Mouse (Mus musculus): ENCODE measurements around the gene Fndc4. TPM values are rescaled to one million over a fixed set of nuclear protein-coding genes. Genes with fewer than 3 reads are reported as not detected.

Gene Fndc4
- polyA plus RNA-seq, 1 experiment from 2014 or later: 98.1 TPM

DNA sequence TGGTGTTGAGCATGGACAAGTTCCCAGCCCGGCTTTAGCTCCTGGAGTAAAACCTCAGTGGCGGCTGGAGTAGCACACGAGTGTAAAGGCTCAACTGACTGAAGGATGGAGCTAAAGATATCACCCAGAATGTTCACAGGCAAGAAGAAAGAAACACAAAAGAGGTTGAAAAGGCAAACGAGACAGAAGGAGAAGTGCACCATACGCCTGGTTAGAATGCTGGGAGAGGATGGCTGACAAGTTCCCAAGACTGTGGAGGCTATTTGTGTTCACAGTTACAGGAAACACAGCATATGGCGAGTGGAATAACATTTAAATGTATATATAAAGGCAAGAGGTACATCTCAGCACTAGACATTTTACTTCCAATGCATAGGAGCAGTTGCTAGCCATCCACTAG, 22.9 kb downstream of the Fndc4 start:
- DNase-seq (ENCODE audit: low spot score) (no peak), ATAC-seq (ENCODE audit: low FRiP score) (no peak)
- Histone ChIP-seq H3K27me3 (ENCODE audit: control insufficient read depth, insufficient read depth, low read length) (no peaks in the 10 kb centered on the region), H3K9me3 (ENCODE audit: control insufficient read depth, low read length) (no peaks in the 10 kb centered on the region), H3K9ac (no peak overlapping the region), H3K4me3 (replicated peaks; ENCODE audit: low read length) (no peak overlapping the region), H3K27ac (no peak overlapping the region), H3K4me1 (replicated peaks; ENCODE audit: control insufficient read depth, insufficient read depth, low read length) (no peaks in the 10 kb centered on the region), H3K4me2 (replicated peaks) (no peak overlapping the region), H3K36me3 (replicated peaks; ENCODE audit: control insufficient read depth, insufficient read depth) (peaks cover 93% of the 10 kb centered on the region)
- WGBS: 89% methylated on average over 6 of the region's 6 CpGs

GRCm38 (mm10) chr5:31267686-31268085, 28.2 kb downstream of the Fndc4 start:
- WGBS: 56% methylated on average over 6 of the region's 6 CpGs
- DNase-seq (ENCODE audit: low spot score) (no peak), ATAC-seq (ENCODE audit: low FRiP score) (no peak)
- Histone ChIP-seq H3K4me2 (replicated peaks) (no peak overlapping the region), H3K36me3 (replicated peaks; ENCODE audit: control insufficient read depth, insufficient read depth) (peaks cover 94% of the 10 kb centered on the region), H3K9me3 (ENCODE audit: control insufficient read depth, low read length) (no peaks in the 10 kb centered on the region), H3K4me1 (replicated peaks; ENCODE audit: control insufficient read depth, insufficient read depth, low read length) (no peaks in the 10 kb centered on the region), H3K27me3 (ENCODE audit: control insufficient read depth, insufficient read depth, low read length) (no peaks in the 10 kb centered on the region), H3K4me3 (replicated peaks; ENCODE audit: low read length) (no peak overlapping the region), H3K9ac (no peak overlapping the region), H3K27ac (no peak overlapping the region)

DNA sequence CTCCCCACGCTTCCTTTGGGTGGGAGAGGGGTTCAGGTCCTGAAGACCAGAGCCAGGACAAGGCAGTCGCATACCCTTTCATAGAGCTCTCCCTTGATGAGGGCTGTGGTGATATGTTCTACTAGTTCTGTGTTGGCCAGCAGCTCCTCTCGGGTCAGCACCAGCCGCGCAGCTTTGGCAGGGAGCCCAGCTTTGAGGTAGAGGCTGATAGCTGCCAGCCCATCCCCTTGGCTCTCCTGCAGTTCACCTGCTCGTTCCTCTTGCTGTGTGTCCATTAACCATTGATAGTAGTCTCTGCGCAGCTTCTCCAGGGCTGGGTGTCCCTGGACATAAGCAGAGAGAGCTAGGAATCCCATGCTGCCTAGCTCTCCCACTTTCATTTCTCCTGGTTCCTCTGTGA, 29.8 kb downstream of the Fndc4 start:
- H3K4me1 ChIP-seq (replicated peaks; ENCODE audit: control insufficient read depth, insufficient read depth, low read length): no peaks in the 10 kb centered on the region
- H3K4me2 ChIP-seq (replicated peaks): no peak overlapping the region
- H3K4me3 ChIP-seq (replicated peaks; ENCODE audit: low read length): no peak overlapping the region
- peaks cover 95% of the 10 kb centered on the region for H3K36me3 ChIP-seq (replicated peaks; ENCODE audit: control insufficient read depth, insufficient read depth)
- H3K27ac ChIP-seq: no peak overlapping the region
- ATAC-seq (ENCODE audit: low FRiP score): no peak
- DNase-seq (ENCODE audit: low spot score): no peak
- H3K27me3 ChIP-seq (ENCODE audit: control insufficient read depth, insufficient read depth, low read length): no peaks in the 10 kb centered on the region
- no peaks in the 10 kb centered on the region for H3K9me3 ChIP-seq (ENCODE audit: control insufficient read depth, low read length)
- 94% methylated on average over 7 of the region's 7 CpGs for WGBS
- H3K9ac ChIP-seq: no peak overlapping the region

DNA sequence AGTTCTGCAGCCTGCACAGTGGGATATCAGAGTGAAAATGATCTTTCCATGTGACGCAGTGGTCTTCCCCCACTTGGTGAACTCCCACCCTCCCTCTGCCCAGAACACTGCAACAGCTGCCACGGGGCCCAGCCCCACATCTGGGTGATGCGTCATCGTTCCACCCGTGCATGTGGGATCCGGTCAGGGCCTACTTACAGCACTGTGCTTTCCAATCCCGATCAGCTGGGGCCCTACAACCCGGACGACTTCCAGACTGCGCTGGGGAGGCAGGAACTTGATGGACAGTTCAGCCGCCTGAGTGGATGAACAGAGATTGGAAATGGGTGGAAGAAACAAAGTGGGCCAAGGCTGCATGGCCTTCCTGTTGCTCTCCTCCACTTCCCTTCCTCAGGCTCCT, 38.3 kb downstream of the Fndc4 start:
- Histone ChIP-seq H3K9ac (no peak overlapping the region), H3K4me1 (replicated peaks; ENCODE audit: control insufficient read depth, insufficient read depth, low read length) (no peaks in the 10 kb centered on the region), H3K36me3 (replicated peaks; ENCODE audit: control insufficient read depth, insufficient read depth) (peaks cover 92% of the 10 kb centered on the region), H3K4me2 (replicated peaks) (no peak overlapping the region), H3K9me3 (ENCODE audit: control insufficient read depth, low read length) (no peaks in the 10 kb centered on the region), H3K4me3 (replicated peaks; ENCODE audit: low read length) (no peak overlapping the region), H3K27me3 (ENCODE audit: control insufficient read depth, insufficient read depth, low read length) (no peaks in the 10 kb centered on the region), H3K27ac (no peak overlapping the region)
- 91% methylated on average over 11 of the region's 11 CpGs for WGBS
- ATAC-seq (ENCODE audit: low FRiP score) (no peak), DNase-seq (ENCODE audit: low spot score) (no peak)

GRCm38 (mm10) chr5:31255971-31256370, 39.9 kb downstream of the Fndc4 start:
- Histone ChIP-seq H3K27ac (no peak overlapping the region), H3K9me3 (ENCODE audit: control insufficient read depth, low read length) (no peaks in the 10 kb centered on the region), H3K27me3 (ENCODE audit: control insufficient read depth, insufficient read depth, low read length) (no peaks in the 10 kb centered on the region), H3K4me1 (replicated peaks; ENCODE audit: control insufficient read depth, insufficient read depth, low read length) (no peaks in the 10 kb centered on the region), H3K4me2 (replicated peaks) (no peak overlapping the region), H3K4me3 (replicated peaks; ENCODE audit: low read length) (no peak overlapping the region), H3K36me3 (replicated peaks; ENCODE audit: control insufficient read depth, insufficient read depth) (peaks cover 92% of the 10 kb centered on the region), H3K9ac (no peak overlapping the region)
- no peak for ATAC-seq (ENCODE audit: low FRiP score)
- DNase-seq (ENCODE audit: low spot score): no peak
- WGBS: 90% methylated on average over 2 of the region's 2 CpGs

DNA sequence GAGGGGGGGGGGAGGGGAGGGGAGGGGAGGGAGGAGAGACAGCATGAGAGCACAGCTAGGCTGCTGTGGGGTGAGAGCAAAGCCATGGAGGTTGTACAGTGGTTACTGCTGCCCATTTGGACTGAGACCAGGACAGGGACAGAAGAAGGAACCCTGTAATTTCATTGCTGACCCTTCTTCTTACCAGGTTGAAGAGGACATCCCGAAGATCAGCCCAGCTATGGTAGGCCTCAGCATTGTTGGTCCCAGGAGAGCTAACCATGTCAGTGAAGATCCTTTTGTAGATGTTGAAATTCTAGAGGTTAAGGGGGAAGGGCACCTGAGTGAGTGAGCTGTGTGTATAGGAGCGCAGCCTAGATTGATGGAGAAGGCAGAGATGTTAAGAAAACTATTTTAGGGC, 40.5 kb downstream of the Fndc4 start:
- H3K4me3 ChIP-seq (replicated peaks; ENCODE audit: low read length): no peak overlapping the region
- no peak overlapping the region for H3K9ac ChIP-seq
- no peaks in the 10 kb centered on the region for H3K27me3 ChIP-seq (ENCODE audit: control insufficient read depth, insufficient read depth, low read length)
- DNase-seq (ENCODE audit: low spot score): no peak
- 97% methylated on average over 2 of the region's 2 CpGs for WGBS
- no peak for ATAC-seq (ENCODE audit: low FRiP score)
- H3K27ac ChIP-seq: no peak overlapping the region
- H3K4me1 ChIP-seq (replicated peaks; ENCODE audit: control insufficient read depth, insufficient read depth, low read length): no peaks in the 10 kb centered on the region
- no peak overlapping the region for H3K4me2 ChIP-seq (replicated peaks)
- H3K9me3 ChIP-seq (ENCODE audit: control insufficient read depth, low read length): no peaks in the 10 kb centered on the region
- H3K36me3 ChIP-seq (replicated peaks; ENCODE audit: control insufficient read depth, insufficient read depth): peaks cover 92% of the 10 kb centered on the region

DNA sequence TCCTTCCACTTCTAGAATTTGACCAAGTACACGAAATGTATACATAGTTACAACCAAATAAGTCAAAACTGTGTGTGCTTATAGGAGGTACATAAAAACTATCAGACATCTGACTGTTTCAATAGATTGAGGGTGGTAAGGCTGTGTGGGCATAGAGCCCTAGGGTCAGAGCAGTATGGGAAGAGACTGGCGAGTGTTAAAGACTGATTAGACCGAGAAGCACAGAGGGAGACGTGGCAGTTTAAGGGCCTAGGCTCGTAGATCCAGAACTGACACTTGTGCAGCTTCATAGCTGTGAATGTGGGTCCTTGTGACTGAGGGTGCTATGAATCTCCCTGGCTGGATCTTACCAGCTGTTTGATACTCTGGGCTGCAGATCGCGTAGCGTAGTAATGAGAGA, 41.0 kb downstream of the Fndc4 start:
- H3K36me3 ChIP-seq (replicated peaks; ENCODE audit: control insufficient read depth, insufficient read depth): peaks cover 92% of the 10 kb centered on the region
- DNase-seq (ENCODE audit: low spot score) (no peak), ATAC-seq (ENCODE audit: low FRiP score) (no peak)
- no peaks in the 10 kb centered on the region for H3K27me3 ChIP-seq (ENCODE audit: control insufficient read depth, insufficient read depth, low read length)
- no peaks in the 10 kb centered on the region for H3K9me3 ChIP-seq (ENCODE audit: control insufficient read depth, low read length)
- H3K27ac ChIP-seq: no peak overlapping the region
- H3K9ac ChIP-seq: no peak overlapping the region
- H3K4me1 ChIP-seq (replicated peaks; ENCODE audit: control insufficient read depth, insufficient read depth, low read length): no peaks in the 10 kb centered on the region
- no peak overlapping the region for H3K4me3 ChIP-seq (replicated peaks; ENCODE audit: low read length)
- no peak overlapping the region for H3K4me2 ChIP-seq (replicated peaks)
- 87% methylated on average over 8 of the region's 8 CpGs for WGBS

DNA sequence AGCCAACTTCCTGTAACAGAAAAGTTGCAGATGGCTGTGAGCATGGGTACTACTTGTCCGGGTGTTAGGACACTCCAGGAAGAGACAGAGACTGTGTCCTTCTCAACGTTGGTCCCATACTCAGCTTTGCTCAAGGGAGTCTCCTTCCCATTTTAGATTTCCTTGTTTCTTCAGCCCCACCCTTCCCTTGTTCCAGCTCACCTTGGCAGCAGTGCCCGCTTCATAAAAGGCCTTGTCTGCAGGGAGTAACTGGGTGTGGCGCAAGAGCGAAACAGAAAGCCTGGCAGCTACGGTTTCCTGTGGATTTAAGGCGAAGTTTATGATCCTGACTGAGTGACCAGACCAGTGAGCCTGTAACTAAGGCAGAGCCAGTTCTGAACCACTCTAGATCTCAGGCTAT, 41.4 kb downstream of the Fndc4 start:
- H3K4me1 ChIP-seq (replicated peaks; ENCODE audit: control insufficient read depth, insufficient read depth, low read length): no peaks in the 10 kb centered on the region
- H3K4me3 ChIP-seq (replicated peaks; ENCODE audit: low read length): no peak overlapping the region
- no peak for ATAC-seq (ENCODE audit: low FRiP score)
- no peak for DNase-seq (ENCODE audit: low spot score)
- no peak overlapping the region for H3K9ac ChIP-seq
- no peak overlapping the region for H3K27ac ChIP-seq
- 84% methylated on average over 7 of the region's 7 CpGs for WGBS
- H3K9me3 ChIP-seq (ENCODE audit: control insufficient read depth, low read length): no peaks in the 10 kb centered on the region
- peaks cover 93% of the 10 kb centered on the region for H3K36me3 ChIP-seq (replicated peaks; ENCODE audit: control insufficient read depth, insufficient read depth)
- H3K27me3 ChIP-seq (ENCODE audit: control insufficient read depth, insufficient read depth, low read length): no peaks in the 10 kb centered on the region
- H3K4me2 ChIP-seq (replicated peaks): no peak overlapping the region

- DNase-seq (ENCODE audit: low spot score): no peak
- H3K27ac ChIP-seq: no peak overlapping the region
- no peak overlapping the region for H3K4me3 ChIP-seq (replicated peaks; ENCODE audit: low read length)
- H3K36me3 ChIP-seq (replicated peaks; ENCODE audit: control insufficient read depth, insufficient read depth): peaks cover 95% of the 10 kb centered on the region
- no peaks in the 10 kb centered on the region for H3K27me3 ChIP-seq (ENCODE audit: control insufficient read depth, insufficient read depth, low read length)
- H3K9me3 ChIP-seq (ENCODE audit: control insufficient read depth, low read length): no peaks in the 10 kb centered on the region
- no peak overlapping the region for H3K9ac ChIP-seq
- no peak overlapping the region for H3K4me2 ChIP-seq (replicated peaks)
- WGBS: 98% methylated on average over 8 of the region's 8 CpGs
- H3K4me1 ChIP-seq (replicated peaks; ENCODE audit: control insufficient read depth, insufficient read depth, low read length): no peaks in the 10 kb centered on the region
- ATAC-seq (ENCODE audit: low FRiP score): no peak
Measured at GRCm38 (mm10) chr5:31253806-31254205, 42.1 kb downstream of the Fndc4 start.

GRCm38 (mm10) chr5:31252795-31253545, 42.9 kb downstream of the Fndc4 start:
- no peaks in the 10 kb centered on the region for H3K9me3 ChIP-seq (ENCODE audit: control insufficient read depth, low read length)
- H3K27ac ChIP-seq: no peak overlapping the region
- H3K36me3 ChIP-seq (replicated peaks; ENCODE audit: control insufficient read depth, insufficient read depth): peaks cover 97% of the 10 kb centered on the region
- WGBS: 86% methylated on average over 16 of the region's 16 CpGs
- no peak overlapping the region for H3K4me3 ChIP-seq (replicated peaks; ENCODE audit: low read length)
- H3K4me2 ChIP-seq (replicated peaks): no peak overlapping the region
- H3K4me1 ChIP-seq (replicated peaks; ENCODE audit: control insufficient read depth, insufficient read depth, low read length): no peaks in the 10 kb centered on the region
- no peak overlapping the region for H3K9ac ChIP-seq
- no peaks in the 10 kb centered on the region for H3K27me3 ChIP-seq (ENCODE audit: control insufficient read depth, insufficient read depth, low read length)
- no peak for DNase-seq (ENCODE audit: low spot score)
- no peak for ATAC-seq (ENCODE audit: low FRiP score)

Data from hindbrain, embryonic 14.5 days (tissue).